Mouse (Mus musculus) midbrain, embryonic 15.5 days (tissue): ENCODE results near the gene Myh7. TPM values are rescaled to one million over a fixed set of nuclear protein-coding genes. Genes with fewer than 3 reads are reported as not detected.
A peak's percentile ranks its signal among the peaks of the same experiment; 100 is the strongest.
"Not testable (repeated sequence)": the region's sequence is repeated elsewhere in the genome, so short reads cannot be mapped to it uniquely, and the experiment has no call there.

Experiments used
- ATAC-seq: fragments of 200-750 bp; cut with Nextera tagmentation; replicated peaks from 2 replicates; pipeline ENCODE4 v1.8.0; 2017; ENCODE audit warnings: moderate TSS enrichment
- H3K27ac ChIP-seq: fragments of 300-500 bp; sonication (generic); 2 replicates; pipeline ENCODE4 v1.5.1; 2015; ENCODE audit warnings: mild to moderate bottlenecking, inconsistent platforms
- H3K27me3 ChIP-seq: fragments of 300-500 bp; sonication (generic); replicated peaks from 2 replicates; pipeline ENCODE4 v1.6.1; 2015; ENCODE audit warnings: inconsistent platforms
- H3K36me3 ChIP-seq: fragments of 300-500 bp; sonication (generic); replicated peaks from 2 replicates; pipeline ENCODE4 v1.6.1; 2015; ENCODE audit warnings: inconsistent platforms
- H3K4me1 ChIP-seq: fragments of 300-500 bp; sonication (generic); 2 replicates; pipeline ENCODE4 v1.6.1; 2015; ENCODE audit warnings: inconsistent platforms
- H3K4me2 ChIP-seq: fragments of 300-500 bp; sonication (generic); 2 replicates; pipeline ENCODE4 v1.6.1; 2015; ENCODE audit warnings: inconsistent platforms, mild to moderate bottlenecking, moderate library complexity
- H3K4me3 ChIP-seq: fragments of 300-500 bp; sonication (generic); 2 replicates; pipeline ENCODE4 v1.5.1; 2015; ENCODE audit warnings: mild to moderate bottlenecking, inconsistent platforms
- H3K9ac ChIP-seq: fragments of 300-500 bp; sonication (generic); 2 replicates; pipeline ENCODE4 v1.6.1; 2015; ENCODE audit warnings: mild to moderate bottlenecking, inconsistent platforms
- H3K9me3 ChIP-seq: fragments of 300-500 bp; sonication (generic); 2 replicates; pipeline ENCODE4 v1.6.1; 2016; ENCODE audit warnings: inconsistent platforms
- WGBS: fragments of 180-500 bp; shearing (Covaris S2); methylation state at CpG from one replicate; pipeline ENCODE4 v1.1.7; 2015; ENCODE audit warnings: mixed read lengths; 5-methylcytosine and 5-hydroxymethylcytosine counted together
- polyA plus RNA-seq: library from polyadenylated mRNA; unstranded; fragments of >200 nt; fragmentation: Nextera tagmentation; extraction: Ambion mirVana; gene quantifications from 2 replicates; pipeline ENCODE4 v1.2.1, GENCODE M21; 2015

Gene Myh7
- polyA plus RNA-seq, result 7.5 and 8.7 TPM in 2 replicates

GRCm38 (mm10) chr14:54994136-54994868 lies at the start of gene Myh7:
Gene Myh7, minus strand, starts transcription at chr14:54994626.
- Histone ChIP-seq H3K4me2 (peak within 1 kb of the TSS; percentile 18), H3K27ac (peak within 1 kb of the TSS; percentile 95), H3K9ac (peak within 1 kb of the TSS; percentile 31), H3K4me1 (peaks cover 38% of the 10 kb centered on the region), H3K9me3 (no peaks in the 10 kb centered on the region), H3K4me3 (no peak within 1 kb of the TSS), H3K27me3 (no peaks in the 10 kb centered on the region), H3K36me3 (no peaks in the 10 kb centered on the region)
- WGBS, result 51% methylated on average over 11 of the region's 11 CpGs
- ATAC-seq, result no peak

- not testable (repeated sequence) for H3K27ac ChIP-seq, H3K4me1 ChIP-seq, H3K27me3 ChIP-seq, ATAC-seq, H3K4me3 ChIP-seq, H3K9me3 ChIP-seq, H3K9ac ChIP-seq, H3K4me2 ChIP-seq, H3K36me3 ChIP-seq
- 89% methylated on average over 1 of the region's 2 CpGs for WGBS
Measured at GRCm38 (mm10) chr14:55043694-55044093, 49.3 kb upstream of the Myh7 start.

- Histone ChIP-seq H3K4me2 (peak overlapping the region; percentile 35), H3K4me3 (no peak overlapping the region), H3K9me3 (no peaks in the 10 kb centered on the region), H3K27ac (peak overlapping the region; percentile 51; the same call in 1 of the 2 replicates), H3K4me1 (peaks cover 29% of the 10 kb centered on the region), H3K9ac (no peak overlapping the region), H3K27me3 (no peaks in the 10 kb centered on the region), H3K36me3 (no peaks in the 10 kb centered on the region)
- no peak for ATAC-seq
- 10% methylated on average over 19 of the region's 19 CpGs for WGBS
Measured at GRCm38 (mm10) chr14:55032695-55033225, 38.3 kb upstream of the Myh7 start.

- Histone ChIP-seq H3K4me3 (no peak overlapping the region), H3K9ac (peak overlapping the region; percentile 18; the same call in 1 of the 2 replicates), H3K36me3 (0 out of 2 replicates have a peak, but pooled peaks cover 2% of the 10 kb centered on the region), H3K27me3 (no peaks in the 10 kb centered on the region), H3K4me1 (peaks cover 38% of the 10 kb centered on the region), H3K4me2 (peak overlapping the region; percentile 41), H3K27ac (peak overlapping the region; percentile 87), H3K9me3 (no peaks in the 10 kb centered on the region)
- peak; percentile 44 for ATAC-seq
- WGBS, result 5% methylated on average over 11 of the region's 11 CpGs
Measured at GRCm38 (mm10) chr14:55029034-55029698, 34.7 kb upstream of the Myh7 start.

GRCm38 (mm10) chr14:55028333-55028835 lies 34.0 kb upstream of the Myh7 start:
- H3K4me2 ChIP-seq, result peak overlapping the region; percentile 41
- H3K36me3 ChIP-seq, result 0 out of 2 replicates have a peak, but pooled peaks cover 2% of the 10 kb centered on the region
- H3K4me3 ChIP-seq, result 0 out of 2 replicates have a peak overlapping the region, but pooled peaks have one; percentile 3
- ATAC-seq, result peak; percentile 79
- H3K4me1 ChIP-seq, result peaks cover 38% of the 10 kb centered on the region
- H3K27me3 ChIP-seq, result no peaks in the 10 kb centered on the region
- H3K9me3 ChIP-seq, result no peaks in the 10 kb centered on the region
- 0% methylated on average over 4 of the region's 5 CpGs for WGBS
- H3K27ac ChIP-seq, result peak overlapping the region; percentile 87
- peak overlapping the region; percentile 18; the same call in 1 of the 2 replicates for H3K9ac ChIP-seq

GRCm38 (mm10) chr14:55027653-55028052 lies 33.2 kb upstream of the Myh7 start:
- Histone ChIP-seq H3K9me3 (no peaks in the 10 kb centered on the region), H3K4me1 (peaks cover 31% of the 10 kb centered on the region), H3K4me2 (peak overlapping the region; percentile 41; the same call in 1 of the 2 replicates), H3K36me3 (peaks cover 8% of the 10 kb centered on the region; the same call in 1 of the 2 replicates), H3K27ac (peak overlapping the region; percentile 87), H3K4me3 (no peak overlapping the region), H3K9ac (no peak overlapping the region), H3K27me3 (no peaks in the 10 kb centered on the region)
- WGBS, result 2% methylated on average over 6 of the region's 6 CpGs
- ATAC-seq, result peak; percentile 43

GRCm38 (mm10) chr14:55027251-55027650 lies 32.8 kb upstream of the Myh7 start:
- H3K27me3 ChIP-seq, result no peaks in the 10 kb centered on the region
- H3K4me1 ChIP-seq, result peaks cover 29% of the 10 kb centered on the region
- H3K4me3 ChIP-seq, result no peak overlapping the region
- H3K27ac ChIP-seq, result peak overlapping the region; percentile 87
- H3K9me3 ChIP-seq, result no peaks in the 10 kb centered on the region
- peak; percentile 1; the same call in 1 of the 2 replicates for ATAC-seq
- WGBS, result 8% methylated on average over 5 of the region's 5 CpGs
- peaks cover 12% of the 10 kb centered on the region; the same call in 1 of the 2 replicates for H3K36me3 ChIP-seq
- H3K4me2 ChIP-seq, result peak overlapping the region; percentile 41; the same call in 1 of the 2 replicates
- no peak overlapping the region for H3K9ac ChIP-seq

- no peak for ATAC-seq
- Histone ChIP-seq H3K9ac (no peak overlapping the region), H3K36me3 (peaks cover 20% of the 10 kb centered on the region; the same call in 1 of the 2 replicates), H3K9me3 (no peaks in the 10 kb centered on the region), H3K4me3 (no peak overlapping the region), H3K27ac (no peak overlapping the region), H3K27me3 (no peaks in the 10 kb centered on the region), H3K4me1 (peaks cover 29% of the 10 kb centered on the region), H3K4me2 (no peak overlapping the region)
- WGBS, result 81% methylated on average over 5 of the region's 5 CpGs
Measured at GRCm38 (mm10) chr14:55025527-55025926, 31.1 kb upstream of the Myh7 start.

- H3K9me3 ChIP-seq, result no peaks in the 10 kb centered on the region
- peaks cover 23% of the 10 kb centered on the region for H3K4me1 ChIP-seq
- H3K27me3 ChIP-seq, result no peaks in the 10 kb centered on the region
- peaks cover 21% of the 10 kb centered on the region; the same call in 1 of the 2 replicates for H3K36me3 ChIP-seq
- WGBS, result 58% methylated on average over 7 of the region's 7 CpGs
- no peak overlapping the region for H3K4me2 ChIP-seq
- no peak overlapping the region for H3K4me3 ChIP-seq
- no peak for ATAC-seq
- no peak overlapping the region for H3K27ac ChIP-seq
- no peak overlapping the region for H3K9ac ChIP-seq
Measured at GRCm38 (mm10) chr14:55024236-55024635, 29.8 kb upstream of the Myh7 start.

- Histone ChIP-seq H3K27me3 (no peaks in the 10 kb centered on the region), H3K36me3 (peaks cover 24% of the 10 kb centered on the region; the same call in 1 of the 2 replicates), H3K4me3 (no peak overlapping the region), H3K27ac (no peak overlapping the region), H3K9me3 (no peaks in the 10 kb centered on the region), H3K9ac (no peak overlapping the region), H3K4me2 (no peak overlapping the region), H3K4me1 (peaks cover 12% of the 10 kb centered on the region)
- no peak for ATAC-seq
- 89% methylated on average over 15 of the region's 15 CpGs for WGBS
Measured at GRCm38 (mm10) chr14:55023011-55023410, 28.6 kb upstream of the Myh7 start.

- no peak overlapping the region for H3K4me3 ChIP-seq
Measured at GRCm38 (mm10) chr14:55020394-55020793, 26.0 kb upstream of the Myh7 start.

GRCm38 (mm10) chr14:55016876-55017275 lies 22.4 kb upstream of the Myh7 start:
- ATAC-seq, result no peak
- H3K9me3 ChIP-seq, result no peaks in the 10 kb centered on the region
- peaks cover 8% of the 10 kb centered on the region; the same call in 1 of the 2 replicates for H3K36me3 ChIP-seq
- no peak overlapping the region for H3K9ac ChIP-seq
- H3K27ac ChIP-seq, result no peak overlapping the region
- H3K4me2 ChIP-seq, result no peak overlapping the region
- H3K4me3 ChIP-seq, result no peak overlapping the region
- 92% methylated on average over 16 of the region's 16 CpGs for WGBS
- no peaks in the 10 kb centered on the region for H3K27me3 ChIP-seq
- H3K4me1 ChIP-seq, result peaks cover 12% of the 10 kb centered on the region

More at GRCm38 (mm10) chr14:55020394-55020793, 26.0 kb upstream of the Myh7 start:
- Histone ChIP-seq H3K9me3 (no peaks in the 10 kb centered on the region), H3K9ac (no peak overlapping the region), H3K36me3 (peaks cover 24% of the 10 kb centered on the region; the same call in 1 of the 2 replicates), H3K4me2 (no peak overlapping the region), H3K4me1 (peaks cover 10% of the 10 kb centered on the region), H3K27ac (no peak overlapping the region), H3K27me3 (no peaks in the 10 kb centered on the region)
- ATAC-seq, result no peak
- WGBS, result 31% methylated on average over 9 of the region's 9 CpGs
